28 mouse cellular contexts compared by ENCODE assay signal in genomic region chr6:134636476-134636875, GRCm38 (mm10). TPM values are rescaled to one million over a fixed set of nuclear protein-coding genes. Genes with fewer than 3 reads are reported as not detected.
A peak's percentile ranks its signal among the peaks of the same experiment; 100 is the strongest.
DNase-seq lines count a peak whose midpoint lies in the region; ATAC-seq and TF ChIP-seq lines count a peak whose summit lies in the region.
"Had no signal": no experiment of that assay in that cellular context is flagged by ENCODE, and none has a peak within 500 bp of the region (broad histone marks: within the 10 kb centered on the region; RNA-seq: fewer than 3 reads in every experiment).

No protein-coding gene starts in this region.

- H3K27ac ChIP-seq in layer of hippocampus, adult 2 months: no peak overlapping the region
- no peak overlapping the region for H3K27ac ChIP-seq in heart, embryonic 12.5 days (ENCODE audit: poor library complexity, severe bottlenecking)
- H3K27ac ChIP-seq: forebrain, embryonic 10.5 days; forebrain, embryonic 13.5 days; heart, embryonic 15.5 days; hindbrain, embryonic 12.5 days; hindbrain, embryonic 15.5 days had no signal

- no peaks in the 10 kb centered on the region for H3K9me3 ChIP-seq in E14TG2a.4 (ENCODE audit: low read length)
- no peaks in the 10 kb centered on the region for H3K9me3 ChIP-seq in heart, embryonic 12.5 days (replicated peaks)
- H3K9me3 ChIP-seq: forebrain, embryonic 10.5 days; forebrain, embryonic 13.5 days; G1E; heart, embryonic 15.5 days; hindbrain, embryonic 12.5 days; hindbrain, embryonic 15.5 days had no signal

- no peak overlapping the region for H3K4me2 ChIP-seq in heart, embryonic 12.5 days
- H3K4me2 ChIP-seq: forebrain, embryonic 13.5 days; heart, embryonic 11.5 days; heart, embryonic 15.5 days; hindbrain, embryonic 12.5 days; hindbrain, embryonic 15.5 days had no signal

- WGBS in heart, embryonic 12.5 days: 54% methylated on average over 4 of the region's 4 CpGs

- no peaks in the 10 kb centered on the region for H3K36me3 ChIP-seq in E14TG2a.4 (ENCODE audit: insufficient read depth, low read length)
- no peaks in the 10 kb centered on the region for H3K36me3 ChIP-seq in heart, embryonic 12.5 days
- H3K36me3 ChIP-seq: forebrain, embryonic 10.5 days; G1E; heart, embryonic 15.5 days; hindbrain, embryonic 12.5 days; hindbrain, embryonic 15.5 days had no signal

- no peak overlapping the region for H3K9ac ChIP-seq in heart, embryonic 12.5 days
- H3K9ac ChIP-seq: forebrain, embryonic 13.5 days; heart, embryonic 15.5 days; hindbrain, embryonic 12.5 days; hindbrain, embryonic 15.5 days had no signal

- intact Hi-C loops in heart, postnatal 25 days (cut with DNase I): no loop called here

- no peak for ATAC-seq in heart, embryonic 12.5 days (ENCODE audit: insufficient number of reproducible peaks, low FRiP score)
- ATAC-seq: activated CD4-positive, CD25-positive, alpha-beta regulatory T cell, adult 4 months; CD4-positive, CD25-positive, alpha-beta regulatory T cell, adult 4 months; forebrain, embryonic 13.5 days; forebrain, embryonic 16.5 days; intestine, postnatal 0 days; Patski had no signal

- DNase-seq in layer of hippocampus, adult 2 months (ENCODE audit: low spot score in 2 of 2): no peak
- no peak for DNase-seq in layer of hippocampus, postnatal 25 days (ENCODE audit: extremely low spot score in 1 of 2, low spot score in 1 of 2)
- DNase-seq in ZHBTc4 (ENCODE audit: low read depth, low spot score): peak; percentile 56
- no peak for DNase-seq in heart, postnatal 25 days (ENCODE audit: low spot score)
- DNase-seq: adrenal gland, postnatal 10 days; adrenal gland, postnatal 36 days; cerebellum, adult 18-20 months; cerebellum, adult 9-10 months; cerebellum, postnatal 14 days; gastrocnemius, postnatal 14 days; heart, adult 11 months; heart, postnatal 10 days; heart, postnatal 4 days had no signal

- H3K27me3 ChIP-seq in E14TG2a.4 (ENCODE audit: insufficient read depth, low read length): peaks cover 25% of the 10 kb centered on the region
- no peaks in the 10 kb centered on the region for H3K27me3 ChIP-seq in heart, embryonic 12.5 days (replicated peaks)
- H3K27me3 ChIP-seq: heart, embryonic 15.5 days; Patski had no signal

- TF ChIP-seq CTCF in layer of hippocampus, adult 2 months (conservative IDR thresholded peaks at IDR 0.05): 0 out of 2 replicates have a peak, but pooled peaks have one; percentile 11
- peak; percentile 39 for TF ChIP-seq CTCF in E14TG2a.4 (conservative IDR thresholded peaks at IDR 0.05; ENCODE audit: low read length)

- H3K4me3 ChIP-seq in layer of hippocampus, adult 2 months: no peak overlapping the region
- no peak overlapping the region for H3K4me3 ChIP-seq in E14TG2a.4 (replicated peaks; ENCODE audit: low read length)
- H3K4me3 ChIP-seq in heart, embryonic 12.5 days: no peak overlapping the region
- H3K4me3 ChIP-seq: forebrain, embryonic 10.5 days; forebrain, embryonic 13.5 days; heart, embryonic 15.5 days; hindbrain, embryonic 12.5 days; hindbrain, embryonic 15.5 days had no signal

- peaks cover 13% of the 10 kb centered on the region for H3K4me1 ChIP-seq in E14TG2a.4 (replicated peaks; ENCODE audit: low read depth, low read length)
- no peaks in the 10 kb centered on the region for H3K4me1 ChIP-seq in heart, embryonic 12.5 days (replicated peaks)

RNA-seq across cellular contexts. Expression of gene Borcs5, which starts 2.8 kb away (rescaled TPM):
- 10 to 100 TPM; 36.3 to 40.7 TPM for total RNA-seq in layer of hippocampus, adult 2 months (2021)
- total RNA-seq in layer of hippocampus, postnatal 25 days (2021): 10 to 100 TPM; 36.1 to 39.2 TPM
- 14.7 and 14.8 TPM in 2 replicates for polyA plus RNA-seq in heart, embryonic 12.5 days (2016; fragmentation: Nextera tagmentation; extraction: Ambion mirVana)
- total RNA-seq in heart, postnatal 25 days (2021): 10 to 100 TPM in 1 of 2 experiments, 1 to 10 TPM in 1; 9.1 to 10.3 TPM

RNA-seq across cellular contexts. Expression of gene Mansc1, which starts 4.2 kb away (rescaled TPM):
- total RNA-seq in layer of hippocampus, adult 2 months (2021): 1 to 10 TPM; 9.1 TPM
- total RNA-seq in layer of hippocampus, postnatal 25 days (2021): 1 to 10 TPM; 6.9 to 7.9 TPM
- 6.9 and 7.1 TPM in 2 replicates for polyA plus RNA-seq in heart, embryonic 12.5 days (2016; fragmentation: Nextera tagmentation; extraction: Ambion mirVana)
- 1 to 10 TPM; 5.5 TPM for total RNA-seq in heart, postnatal 25 days (2021)
- total RNA-seq: G1E had no signal
- polyA plus RNA-seq: C2C12, G1E, Patski had no signal
